ENCODE assay signal across 11 mouse cellular contexts in genomic region chr10:75794880-75795279, GRCm38 (mm10). TPM values are rescaled to one million over a fixed set of nuclear protein-coding genes. Genes with fewer than 3 reads are reported as not detected.
A peak's percentile ranks its signal among the peaks of the same experiment; 100 is the strongest.
DNase-seq lines count a peak whose midpoint lies in the region; ATAC-seq and TF ChIP-seq lines count a peak whose summit lies in the region.
"Had no signal": no experiment of that assay in that cellular context is flagged by ENCODE, and none has a peak within 500 bp of the region (broad histone marks: within the 10 kb centered on the region; RNA-seq: fewer than 3 reads in every experiment).

No protein-coding gene starts in this region.

- H3K9ac ChIP-seq in kidney, embryonic 16.5 days (replicated peaks; ENCODE audit: low read length) = no peak overlapping the region; the same call in 1 of the 2 replicates
- no peak overlapping the region for H3K9ac ChIP-seq in lung, postnatal 0 days (replicated peaks; ENCODE audit: low read depth)

- no peaks in the 10 kb centered on the region for H3K27me3 ChIP-seq in kidney, embryonic 16.5 days (ENCODE audit: insufficient read depth, low read length)
- no peaks in the 10 kb centered on the region for H3K27me3 ChIP-seq in lung, postnatal 0 days (replicated peaks; ENCODE audit: insufficient read depth, low read length)
- peaks cover 24% of the 10 kb centered on the region for H3K27me3 ChIP-seq in hindbrain, embryonic 10.5 days (ENCODE audit: insufficient read depth, poor library complexity, severe bottlenecking)

- ATAC-seq in kidney, embryonic 16.5 days (ENCODE audit: low FRiP score, low TSS enrichment) = peak; percentile 58; the same call in 1 of the 2 replicates
- peak; percentile 50 for ATAC-seq in lung, postnatal 0 days

- no peak for TF ChIP-seq CTCF in brain, embryonic 14.5 days (IDR thresholded peaks at IDR 0.05; ENCODE audit: borderline replicate concordance, extremely low read depth, insufficient read depth, insufficient read length)
- no peak for TF ChIP-seq CTCF in lung, postnatal 0 days (IDR thresholded peaks at IDR 0.05)

- no peak overlapping the region for H3K4me3 ChIP-seq in kidney, embryonic 16.5 days (ENCODE audit: low read length)
- no peak overlapping the region for H3K4me3 ChIP-seq in lung, postnatal 0 days (ENCODE audit: low read depth, low read length)
- no peak overlapping the region for H3K4me3 ChIP-seq in hindbrain, embryonic 10.5 days
- H3K4me3 ChIP-seq: left cerebral cortex, adult 2 months had no signal

- TF ChIP-seq POLR2A in brain, embryonic 14.5 days (IDR thresholded peaks at IDR 0.05; ENCODE audit: borderline replicate concordance, extremely low read depth, insufficient read depth, insufficient read length, poor library complexity, severe bottlenecking) = no peak

- H3K27ac ChIP-seq in kidney, embryonic 16.5 days (ENCODE audit: low read length) = peak overlapping the region; percentile 68
- no peak overlapping the region for H3K27ac ChIP-seq in lung, postnatal 0 days (ENCODE audit: low read length)
- H3K27ac ChIP-seq in hindbrain, embryonic 10.5 days = no peak overlapping the region
- H3K27ac ChIP-seq: left cerebral cortex, adult 2 months had no signal

- H3K4me1 ChIP-seq in kidney, embryonic 16.5 days (ENCODE audit: insufficient read depth, low read length) = peaks cover 25% of the 10 kb centered on the region
- peaks cover 10% of the 10 kb centered on the region; the same call in 1 of the 2 replicates for H3K4me1 ChIP-seq in lung, postnatal 0 days (ENCODE audit: insufficient read depth, low read depth, low read length)
- H3K4me1 ChIP-seq in hindbrain, embryonic 10.5 days (replicated peaks) = peaks cover 35% of the 10 kb centered on the region

- no peak for TF ChIP-seq EP300 in lung, postnatal 0 days (IDR thresholded peaks at IDR 0.05)

- DNase-seq in adrenal gland, postnatal 10 days = peak; percentile 45
- DNase-seq in adrenal gland, postnatal 4 days (ENCODE audit: low spot score in 2 of 2) = no peak
- peak; percentile 42 for DNase-seq in brain, embryonic 14.5 days (ENCODE audit: low read depth)
- DNase-seq in lung, postnatal 0 days (ENCODE audit: low spot score) = peak; percentile 84
- DNase-seq in layer of hippocampus, adult 11-12 months (ENCODE audit: low spot score) = no peak
- DNase-seq in thymus, postnatal 36 days = no peak
- no peak for DNase-seq in hindbrain, embryonic 10.5 days (ENCODE audit: low spot score)

- no peaks in the 10 kb centered on the region for H3K36me3 ChIP-seq in kidney, embryonic 16.5 days (ENCODE audit: insufficient read depth, low read length)
- no peaks in the 10 kb centered on the region for H3K36me3 ChIP-seq in lung, postnatal 0 days (ENCODE audit: insufficient read depth, low read length)
- no peaks in the 10 kb centered on the region for H3K36me3 ChIP-seq in hindbrain, embryonic 10.5 days

- H3K4me2 ChIP-seq in kidney, embryonic 16.5 days (replicated peaks; ENCODE audit: low read depth, low read length) = no peak overlapping the region
- no peak overlapping the region for H3K4me2 ChIP-seq in lung, postnatal 0 days (replicated peaks; ENCODE audit: low read depth, low read length)

- 26% methylated on average over 3 of the region's 3 CpGs for WGBS in kidney, embryonic 16.5 days
- WGBS in lung, postnatal 0 days = 28% methylated on average over 3 of the region's 3 CpGs
- 42% methylated on average over 3 of the region's 3 CpGs for WGBS in hindbrain, embryonic 10.5 days

- H3K9me3 ChIP-seq in kidney, embryonic 16.5 days (ENCODE audit: low read length) = no peaks in the 10 kb centered on the region
- H3K9me3 ChIP-seq in lung, postnatal 0 days (ENCODE audit: low read length) = no peaks in the 10 kb centered on the region
- no peaks in the 10 kb centered on the region for H3K9me3 ChIP-seq in hindbrain, embryonic 10.5 days

RNA-seq across cellular contexts. Expression of gene Gstt1, which starts 3.5 kb away (rescaled TPM):
- total RNA-seq in adrenal gland, postnatal 10 days (2021) = 10 to 100 TPM; 60.2 to 60.4 TPM
- total RNA-seq in adrenal gland, postnatal 4 days (2021) = 10 to 100 TPM; 21.1 to 30.2 TPM
- 11.5 and 13.4 TPM in 2 replicates for polyA plus RNA-seq in brain, embryonic 14.5 days (2012; rRNA removed)
- polyA plus RNA-seq in kidney, embryonic 16.5 days (2015; fragmentation: Nextera tagmentation; extraction: Ambion mirVana) = 16.5 and 19.7 TPM in 2 replicates
- polyA plus RNA-seq in lung, postnatal 0 days (2015; fragmentation: Nextera tagmentation; extraction: Ambion mirVana) = 36.4 and 38.3 TPM in 2 replicates
- 3.8 and 4.1 TPM in 2 replicates for polyA plus RNA-seq in hindbrain, embryonic 10.5 days (2016; fragmentation: Nextera tagmentation; extraction: Ambion mirVana)
- total RNA-seq: neutrophil, adult 5-6 weeks had no signal

RNA-seq across cellular contexts. Expression of gene Gstt3, which starts 13.7 kb away (rescaled TPM):
- 10 to 100 TPM; 18.7 to 21.5 TPM for total RNA-seq in adrenal gland, postnatal 10 days (2021)
- 10 to 100 TPM; 12.7 to 21.7 TPM for total RNA-seq in adrenal gland, postnatal 4 days (2021)
- polyA plus RNA-seq in brain, embryonic 14.5 days (2012; rRNA removed) = 1.1 TPM in 2 replicates
- polyA plus RNA-seq in kidney, embryonic 16.5 days (2015; fragmentation: Nextera tagmentation; extraction: Ambion mirVana) = 54.8 and 56.5 TPM in 2 replicates
- polyA plus RNA-seq in lung, postnatal 0 days (2015; fragmentation: Nextera tagmentation; extraction: Ambion mirVana) = 56.6 and 58.9 TPM in 2 replicates
- polyA plus RNA-seq in hindbrain, embryonic 10.5 days (2016; fragmentation: Nextera tagmentation; extraction: Ambion mirVana) = 1.4 and 1.9 TPM in 2 replicates
- total RNA-seq: neutrophil, adult 5-6 weeks had no signal

RNA-seq across cellular contexts. Expression of gene Gm20441, which starts 14.1 kb away (rescaled TPM):
- total RNA-seq in adrenal gland, postnatal 10 days (2021) = not detected
- total RNA-seq in adrenal gland, postnatal 4 days (2021) = under 1 TPM in 1 of 2 experiments, not detected in 1; 0.82 TPM
- polyA plus RNA-seq in brain, embryonic 14.5 days (2012; rRNA removed) = not detected in 2 replicates
- 0.59 TPM in 1 of 2 replicates, not detected in the other for polyA plus RNA-seq in kidney, embryonic 16.5 days (2015; fragmentation: Nextera tagmentation; extraction: Ambion mirVana)
- polyA plus RNA-seq in lung, postnatal 0 days (2015; fragmentation: Nextera tagmentation; extraction: Ambion mirVana) = not detected in 2 replicates
- polyA plus RNA-seq in hindbrain, embryonic 10.5 days (2016; fragmentation: Nextera tagmentation; extraction: Ambion mirVana) = not detected in 2 replicates
- total RNA-seq: left cerebral cortex, adult 2 months; neutrophil, adult 5-6 weeks had no signal
- polyA plus RNA-seq: C2C12 had no signal

RNA-seq across cellular contexts. Expression of gene Ddt, which starts 21.7 kb away (rescaled TPM):
- 100 to 1,000 TPM; 173 to 204 TPM for total RNA-seq in adrenal gland, postnatal 10 days (2021)
- 10 to 100 TPM; 57.0 to 67.9 TPM for total RNA-seq in adrenal gland, postnatal 4 days (2021)
- polyA plus RNA-seq in brain, embryonic 14.5 days (2012; rRNA removed) = 55.9 and 69.3 TPM in 2 replicates
- 80.2 and 86.9 TPM in 2 replicates for polyA plus RNA-seq in kidney, embryonic 16.5 days (2015; fragmentation: Nextera tagmentation; extraction: Ambion mirVana)
- polyA plus RNA-seq in lung, postnatal 0 days (2015; fragmentation: Nextera tagmentation; extraction: Ambion mirVana) = 70.6 and 81.5 TPM in 2 replicates
- 94.1 and 95.3 TPM in 2 replicates for polyA plus RNA-seq in hindbrain, embryonic 10.5 days (2016; fragmentation: Nextera tagmentation; extraction: Ambion mirVana)

RNA-seq across cellular contexts. Expression of gene Gstt4, which starts 27.5 kb away (rescaled TPM):
- total RNA-seq in adrenal gland, postnatal 10 days (2021) = 1 to 10 TPM in 1 of 2 experiments, under 1 TPM in 1; 0.36 to 1.0 TPM
- not detected for total RNA-seq in adrenal gland, postnatal 4 days (2021)
- polyA plus RNA-seq in brain, embryonic 14.5 days (2012; rRNA removed) = not detected in 2 replicates
- polyA plus RNA-seq in kidney, embryonic 16.5 days (2015; fragmentation: Nextera tagmentation; extraction: Ambion mirVana) = not detected in 2 replicates
- not detected in 2 replicates for polyA plus RNA-seq in lung, postnatal 0 days (2015; fragmentation: Nextera tagmentation; extraction: Ambion mirVana)
- polyA plus RNA-seq in hindbrain, embryonic 10.5 days (2016; fragmentation: Nextera tagmentation; extraction: Ambion mirVana) = not detected in 2 replicates
- total RNA-seq: left cerebral cortex, adult 2 months; neutrophil, adult 5-6 weeks had no signal
- polyA plus RNA-seq: C2C12 had no signal

Comparison
In these comparisons a context has a peak if more than half of its experiments do, and no peak if none do; other contexts are left out.
1. DNase-seq: peak in adrenal gland, postnatal 10 days (single experiment), brain, embryonic 14.5 days (single experiment) and lung, postnatal 0 days (single experiment); none in adrenal gland, postnatal 4 days (0 of 2), layer of hippocampus, adult 11-12 months (single experiment), thymus, postnatal 36 days (0 of 2) and hindbrain, embryonic 10.5 days (single experiment).
2. RNA of gene Gstt3, which starts 13.7 kb away (polyA plus RNA-seq): 56.6 to 58.9 TPM in lung, postnatal 0 days and 54.8 to 56.5 TPM in kidney, embryonic 16.5 days; 1.4 to 1.9 TPM in hindbrain, embryonic 10.5 days and 1.1 TPM in brain, embryonic 14.5 days; every median in the first group is over 10 times any median in the second.